Mouse (Mus musculus) embryonic fibroblast, embryonic 13.5 days (primary cell): Measurements from ENCODE around the gene Zfp853.

Experiments used
- CTCF ChIP-seq: IDR thresholded peaks from 2 replicates; pipeline ENCODE4 v1.5.1; 2011; ENCODE audit warnings: mild to moderate bottlenecking, control low read depth, low read length, moderate library complexity, borderline replicate concordance; ENCODE audit not compliant: insufficient read depth
- POLR2A ChIP-seq: IDR thresholded peaks from 2 replicates; pipeline ENCODE4 v1.6.1; 2011; ENCODE audit warnings: low read depth, mild to moderate bottlenecking, control low read depth, low read length, moderate library complexity

DNA sequence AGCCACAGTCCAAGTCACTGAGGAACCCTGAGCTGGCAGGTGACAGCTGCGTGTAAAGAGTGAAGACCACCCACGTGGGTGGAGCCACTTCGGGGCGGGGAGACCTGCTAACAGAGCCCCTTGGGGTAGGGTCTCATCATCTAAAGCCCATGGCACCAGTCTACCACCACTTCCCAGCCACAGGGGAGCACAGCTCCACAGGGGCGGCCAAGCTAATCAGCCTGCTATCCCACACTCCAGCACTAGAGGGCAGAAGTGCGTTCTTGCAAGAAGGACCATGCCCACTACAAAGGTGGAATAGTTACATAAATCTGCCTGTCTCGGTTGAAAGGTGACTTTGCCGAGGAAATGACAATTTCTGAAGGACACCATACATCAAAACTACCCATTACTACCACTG is 18.5 kb upstream of the Zfp853 start:
- TF ChIP-seq CTCF, result peak; percentile 79; the same call in 1 of the 2 replicates
- no peak for TF ChIP-seq POLR2A
